Mouse (Mus musculus) cerebellum, postnatal 14 days (tissue): ENCODE data around the gene Olfr101.

Experiments used
- DNase-seq, 2 experiments: peaks; one replicate each; pipeline ENCODE4 v3.0.0; 2021; ENCODE audit warnings: mixed read lengths in 2 of 2

Olfr101 gene

DNA sequence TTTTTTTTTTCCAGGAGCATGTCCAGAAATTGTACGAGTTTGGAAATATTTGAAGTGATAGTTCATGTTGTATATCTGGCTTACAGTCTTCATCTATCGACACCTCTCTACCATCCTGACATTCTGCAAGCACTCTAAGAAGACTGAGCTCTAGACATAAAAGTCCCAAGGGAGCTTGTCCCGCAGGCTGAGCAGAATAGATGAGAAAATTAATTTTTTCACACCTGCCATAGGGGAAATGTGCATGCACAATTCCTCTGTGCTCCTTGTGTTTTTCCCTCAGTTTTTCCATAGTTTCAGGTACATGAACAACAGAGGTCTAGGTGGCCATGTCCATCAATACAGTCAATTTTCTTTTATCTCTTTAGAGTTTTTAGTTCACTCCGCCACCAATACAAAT, at the start of gene Olfr101:
Gene Olfr101 (minus strand): TSS at position 101 of the 400 bp plus-strand sequence.
- no peak for DNase-seq

GRCm38 (mm10) chr17:37339598-37339997, 35.5 kb upstream of the Olfr101 start, which contains the start of gene Olfr103:
Gene Olfr103, minus strand, starts transcription at chr17:37339698.
- DNase-seq: no peak

GRCm38 (mm10) chr17:37316954-37317353, 12.8 kb upstream of the Olfr101 start, which contains the start of gene Olfr102:
Gene Olfr102, minus strand, starts transcription at chr17:37317054.
- no peak for DNase-seq

DNA sequence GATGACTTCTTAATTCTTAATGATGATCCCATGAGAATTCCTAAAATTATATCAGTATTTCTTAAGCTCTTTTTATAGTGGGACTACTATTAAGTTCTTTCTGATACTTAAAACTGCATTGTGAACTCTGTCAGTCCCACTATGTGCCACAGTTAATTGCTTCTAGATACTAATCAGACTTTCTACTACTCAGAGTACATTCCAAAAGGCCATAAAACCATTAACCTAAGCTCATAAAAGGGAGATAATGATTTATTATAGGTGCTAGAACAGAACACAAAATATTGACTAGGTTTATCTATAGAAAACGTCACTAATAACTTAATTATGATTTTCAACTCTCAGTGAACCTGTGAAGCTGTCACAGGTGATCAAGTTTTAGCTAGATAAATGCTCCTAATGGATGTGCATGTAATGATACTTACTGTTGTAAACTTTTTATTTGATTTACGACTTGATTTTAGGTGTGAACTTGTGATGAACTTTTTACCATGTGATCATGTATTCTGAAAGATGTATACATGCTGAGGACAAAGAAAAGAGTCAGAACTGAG, 6.1 kb upstream of the Olfr101 start:
- DNase-seq: no peak

- peak in 1 of 2 experiments; percentile 1 for DNase-seq
Measured at GRCm38 (mm10) chr17:37308483-37308882, 4.4 kb upstream of the Olfr101 start.

GRCm38 (mm10) chr17:37283360-37283759, 20.8 kb downstream of the Olfr101 start, which contains the start of gene Olfr99:
Gene Olfr99, minus strand, starts transcription at chr17:37283460.
- no peak for DNase-seq

DNA sequence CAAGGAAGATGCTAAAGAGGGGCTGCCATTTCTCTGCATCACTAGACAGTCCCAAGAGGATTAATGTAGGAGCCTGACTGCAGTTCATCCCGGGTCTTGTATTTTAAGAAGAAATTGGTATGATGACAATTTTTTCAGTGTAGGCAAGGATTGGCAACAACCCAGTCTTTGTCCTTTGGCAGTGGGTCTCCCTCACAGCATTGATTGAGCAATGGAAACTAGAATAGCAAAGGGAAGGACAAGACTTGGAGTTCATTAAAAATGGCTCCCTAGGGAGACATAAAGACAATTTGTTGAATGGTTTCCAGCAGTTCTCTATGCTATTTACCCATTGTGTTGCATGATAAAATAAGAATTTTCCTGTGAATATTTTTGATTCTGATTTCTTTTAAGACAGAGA, 23.8 kb downstream of the Olfr101 start:
- DNase-seq: no peak

- DNase-seq: no peak
Measured at GRCm38 (mm10) chr17:37276573-37276972, 27.5 kb downstream of the Olfr101 start.

GRCm38 (mm10) chr17:37275626-37276248, 28.4 kb downstream of the Olfr101 start:
- no peak for DNase-seq

DNA sequence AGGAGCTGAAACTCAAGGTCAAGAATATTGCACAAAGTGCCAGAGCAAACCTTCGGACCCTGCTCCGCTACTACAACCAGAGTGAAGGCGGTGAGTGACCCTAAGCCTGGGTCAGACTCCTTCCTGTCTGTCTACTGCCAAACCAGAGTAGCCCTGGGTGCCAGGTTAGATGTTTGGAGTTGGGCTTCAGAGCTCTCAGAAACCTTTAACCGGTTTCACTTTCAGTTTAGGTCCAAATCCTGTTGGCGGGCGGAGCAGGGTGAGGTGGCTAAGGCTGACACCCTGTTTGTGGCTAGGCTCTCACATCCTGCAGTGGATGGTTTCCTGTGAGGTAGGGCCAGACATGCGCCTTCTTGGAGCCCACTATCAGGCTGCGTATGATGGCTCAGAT, 33.4 kb downstream of the Olfr101 start:
- peak in 1 of 2 experiments; percentile 8 for DNase-seq

GRCm38 (mm10) chr17:37270058-37270701, 33.9 kb downstream of the Olfr101 start, which contains the start of gene H2-M3:
Gene H2-M3, plus strand, starts transcription at chr17:37270220.
- DNase-seq: peak; percentile 91

DNA sequence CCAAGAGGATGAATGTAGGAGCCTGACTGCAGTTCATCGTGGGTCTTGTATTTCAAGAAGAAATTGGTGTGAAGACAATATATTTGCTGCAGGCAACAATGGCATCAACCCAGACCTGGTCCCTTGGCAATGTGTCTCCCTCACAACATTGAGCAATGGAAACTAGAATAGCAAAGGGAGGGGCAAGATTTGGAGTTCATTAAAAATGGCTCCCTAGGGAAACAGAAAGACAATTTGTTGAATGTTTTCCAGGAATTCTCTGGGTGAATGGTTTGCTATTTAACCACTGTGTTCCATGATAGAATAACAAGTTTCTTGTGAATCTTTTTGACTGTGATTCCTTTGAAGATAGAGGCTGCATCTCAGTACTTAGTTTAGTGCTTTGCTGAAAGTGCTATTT, 40.5 kb downstream of the Olfr101 start, which contains the start of gene Olfr98:
Gene Olfr98 (minus strand): TSS at position 124 of the 400 bp plus-strand sequence.
- DNase-seq: no peak

- peak; percentile 8 to 11 for DNase-seq
Measured at GRCm38 (mm10) chr17:37250544-37250943, 53.6 kb downstream of the Olfr101 start.

- DNase-seq: no peak
Measured at GRCm38 (mm10) chr17:37249460-37249859, 54.7 kb downstream of the Olfr101 start.
